Mouse (Mus musculus): ENCODE measurements around the gene Gm20388. TPM values are rescaled to one million over a fixed set of nuclear protein-coding genes. Genes with fewer than 3 reads are reported as not detected.
"Not testable (repeated sequence)": the region's sequence is repeated elsewhere in the genome, so short reads cannot be mapped to it uniquely, and the experiment has no call there.

Gene Gm20388
- total RNA-seq, 2 experiments from 2014 or later: 1.9 to 2.0 TPM

DNA sequence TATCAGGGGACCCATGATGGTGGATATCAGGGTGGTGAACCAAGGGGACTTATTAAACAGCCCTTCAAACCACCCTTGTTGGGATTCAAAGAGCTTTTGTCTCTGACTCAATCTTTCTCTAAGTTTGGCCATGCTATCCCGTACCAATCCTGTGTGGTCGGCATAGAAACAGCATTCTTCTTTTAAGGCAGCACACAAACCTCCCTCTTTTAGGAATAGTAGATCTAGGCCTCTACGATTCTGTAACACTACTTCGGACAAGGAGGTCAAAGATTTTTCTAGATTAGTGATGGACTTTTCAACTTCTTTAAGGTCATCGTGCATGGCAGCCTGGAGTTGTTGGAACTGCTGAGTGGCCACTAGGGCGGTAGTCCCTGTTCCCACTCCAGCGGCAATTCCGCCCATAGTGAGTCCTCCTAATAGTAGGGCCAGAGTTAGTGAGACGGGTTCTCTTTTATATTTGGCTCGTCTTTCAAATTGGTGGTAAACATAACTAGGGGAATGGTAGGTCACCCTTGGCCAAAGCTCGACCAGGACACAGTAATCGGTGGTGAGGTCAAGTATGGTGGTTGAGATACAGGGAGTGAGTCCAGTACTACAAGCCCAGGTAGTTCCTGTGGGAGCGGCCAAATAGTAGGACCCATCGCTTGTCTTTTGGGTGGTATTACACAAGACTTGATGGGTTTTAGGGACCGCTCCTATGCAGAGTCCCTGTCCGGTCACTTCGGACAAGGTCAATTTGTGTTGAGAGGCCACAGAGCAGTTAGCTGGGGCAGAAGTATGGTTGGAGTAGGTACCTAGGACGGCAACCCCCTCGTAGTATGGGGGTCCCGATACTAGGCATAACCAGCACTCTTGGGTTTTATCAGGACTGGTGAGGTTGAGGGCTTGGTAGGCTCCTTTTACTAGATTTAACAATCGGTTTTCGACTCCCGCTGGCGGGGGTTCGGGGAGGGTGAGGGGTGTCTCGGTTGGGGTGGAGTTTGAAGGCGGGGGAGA, 3516.2 kb downstream of the Gm20388 start:
- no peak for DNase-seq

DNA sequence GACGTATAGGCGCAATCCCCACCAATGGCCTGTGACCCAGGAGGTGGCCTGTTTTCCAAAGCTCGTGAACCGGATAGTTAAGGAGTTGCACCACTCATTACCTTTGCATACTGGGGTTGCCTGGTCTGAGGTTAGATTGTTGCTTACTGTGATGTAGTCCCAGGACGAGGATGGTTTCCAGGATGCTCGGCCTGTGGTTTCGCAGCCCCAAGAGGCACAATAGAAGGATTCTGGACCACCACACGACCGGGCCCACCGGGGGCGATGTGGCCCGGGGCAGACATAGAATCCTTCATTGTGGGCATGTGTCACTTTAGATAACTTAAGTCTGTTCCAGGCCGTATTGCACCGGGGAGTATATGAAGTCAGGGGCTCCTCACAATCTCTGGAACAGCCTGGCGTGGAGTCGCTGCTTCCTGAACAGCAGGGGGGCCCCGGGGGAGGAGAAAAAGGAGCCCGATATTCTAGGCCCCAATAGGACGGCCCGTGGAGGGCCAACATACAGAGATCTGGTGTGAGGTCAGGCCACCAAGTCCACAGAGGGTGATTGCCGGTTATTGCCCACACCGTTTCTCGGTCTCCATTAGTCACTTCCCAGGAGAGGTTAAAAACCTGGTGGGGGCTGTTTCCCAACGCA, 3517.1 kb downstream of the Gm20388 start:
- no peak for DNase-seq

- no peak for DNase-seq
Observed at GRCm38 (mm10) chr8:123428343-123428893, 3517.8 kb downstream of the Gm20388 start.

GRCm38 (mm10) chr8:123428939-123429721, 3518.5 kb downstream of the Gm20388 start:
- DNase-seq: no peak

DNA sequence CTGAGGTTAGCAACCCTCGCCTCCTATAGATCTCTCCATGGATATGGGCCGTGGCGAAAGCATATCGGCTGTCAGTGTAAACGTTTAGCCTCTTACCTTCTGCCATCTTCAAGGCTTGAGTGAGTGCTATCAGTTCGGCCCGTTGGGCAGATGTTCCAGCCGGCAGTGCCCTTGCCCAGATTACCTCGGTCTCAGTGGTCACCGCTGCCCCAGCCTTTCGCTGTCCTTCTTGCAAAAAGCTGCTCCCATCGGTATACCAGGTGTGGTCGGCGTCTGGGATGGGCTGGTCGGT, 3519.0 kb downstream of the Gm20388 start:
- DNase-seq: not testable (repeated sequence)

DNA sequence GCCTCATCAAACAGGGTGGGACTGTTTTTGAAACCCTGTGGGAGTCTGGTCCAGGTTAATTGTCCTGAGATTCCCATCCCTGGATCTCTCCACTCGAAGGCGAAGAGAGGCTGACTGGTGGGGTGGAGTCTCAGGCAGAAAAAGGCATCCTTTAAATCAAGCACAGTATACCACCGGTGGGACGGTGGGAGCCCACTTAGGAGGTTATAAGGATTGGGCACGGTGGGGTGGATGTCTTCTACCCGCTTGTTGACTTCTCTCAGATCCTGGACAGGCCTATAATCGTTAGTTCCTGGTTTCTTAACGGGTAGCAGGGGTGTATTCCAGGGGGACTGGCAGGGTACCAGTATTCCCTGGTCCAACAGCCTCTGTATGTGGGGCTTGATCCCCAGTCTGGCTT, 3520.3 kb downstream of the Gm20388 start:
- not testable (repeated sequence) for DNase-seq

GRCm38 (mm10) chr8:123431616-123432365, 3521.2 kb downstream of the Gm20388 start:
- DNase-seq: no peak

DNA sequence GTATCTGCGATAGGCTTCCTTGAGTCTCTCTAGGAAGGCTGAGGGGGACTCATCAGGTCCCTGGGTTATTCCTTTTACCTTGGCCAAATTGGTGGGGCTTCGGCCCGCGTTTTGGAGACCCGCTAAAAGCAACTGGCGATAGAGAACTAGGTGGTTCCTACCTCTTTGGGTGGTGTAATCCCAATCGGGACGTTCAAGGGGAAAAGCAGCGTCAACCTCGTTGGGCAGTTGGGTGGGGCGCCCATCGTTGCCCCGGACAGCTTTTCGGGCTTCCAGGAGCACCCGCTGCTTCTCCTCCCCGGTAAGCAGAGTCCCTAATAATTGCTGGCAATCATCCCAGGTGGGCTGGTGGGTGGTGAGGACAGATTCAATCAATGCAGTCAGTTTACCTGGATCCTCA, 3521.7 kb downstream of the Gm20388 start:
- DNase-seq: no peak

- DNase-seq: not testable (repeated sequence)
Observed at GRCm38 (mm10) chr8:123433241-123433974, 3522.8 kb downstream of the Gm20388 start.

DNA sequence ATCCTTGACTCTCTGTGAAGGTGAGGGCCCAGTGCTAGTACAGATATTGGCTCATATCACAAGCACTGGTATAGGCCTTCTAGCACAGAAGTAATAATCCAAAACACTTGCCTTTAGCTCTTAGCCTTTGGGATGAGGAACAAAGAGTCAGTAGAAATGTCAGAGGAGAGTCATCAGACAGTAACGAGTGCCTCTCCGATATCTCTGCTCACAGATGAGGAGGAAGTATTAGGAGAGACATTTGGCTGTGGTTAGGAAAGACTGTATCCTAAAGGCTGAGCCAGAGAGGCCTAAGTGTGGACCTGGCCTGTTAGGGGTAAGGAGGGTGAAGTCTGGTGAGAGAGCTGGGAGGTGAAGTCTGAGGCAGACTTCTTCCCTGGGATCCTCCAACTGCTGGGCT, 3531.1 kb downstream of the Gm20388 start:
- no peak for DNase-seq

- DNase-seq: no peak
Observed at GRCm38 (mm10) chr8:123442351-123442750, 3531.7 kb downstream of the Gm20388 start.

DNA sequence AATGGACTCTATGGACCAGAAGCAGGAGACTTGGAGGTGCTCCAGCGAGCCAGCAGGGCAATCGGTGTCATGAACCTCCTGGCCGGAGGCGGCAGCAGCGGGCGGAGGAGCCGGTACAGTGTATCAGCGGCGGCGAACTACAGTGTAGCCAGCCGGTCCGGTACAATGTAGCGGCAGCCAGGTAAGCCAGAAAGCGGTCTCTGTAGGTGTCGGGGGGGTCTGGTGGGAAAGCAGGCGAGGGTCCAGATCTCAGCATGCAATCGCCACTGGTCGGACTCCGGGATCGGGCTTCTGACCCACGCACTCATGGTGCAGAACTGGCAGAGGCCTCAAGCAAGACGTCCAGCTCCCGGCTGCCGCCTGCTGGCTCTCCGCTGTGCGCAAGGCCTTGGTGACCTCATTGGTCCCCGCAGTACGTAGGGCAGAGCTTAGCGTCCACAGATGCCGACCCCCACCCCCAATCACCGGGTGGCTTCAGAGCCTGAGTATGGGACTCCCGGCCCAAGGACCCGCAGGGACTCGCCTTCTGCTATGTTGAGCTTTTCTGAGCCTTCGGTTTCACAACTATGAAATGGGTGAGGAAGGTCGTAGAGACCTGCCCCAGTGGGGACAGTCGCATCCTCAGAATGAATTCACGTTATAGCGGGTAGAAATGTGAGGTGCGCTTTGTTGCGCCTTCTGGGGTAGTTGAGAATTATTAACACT, 3532.4 kb downstream of the Gm20388 start:
- DNase-seq: peak; percentile 98

DNA sequence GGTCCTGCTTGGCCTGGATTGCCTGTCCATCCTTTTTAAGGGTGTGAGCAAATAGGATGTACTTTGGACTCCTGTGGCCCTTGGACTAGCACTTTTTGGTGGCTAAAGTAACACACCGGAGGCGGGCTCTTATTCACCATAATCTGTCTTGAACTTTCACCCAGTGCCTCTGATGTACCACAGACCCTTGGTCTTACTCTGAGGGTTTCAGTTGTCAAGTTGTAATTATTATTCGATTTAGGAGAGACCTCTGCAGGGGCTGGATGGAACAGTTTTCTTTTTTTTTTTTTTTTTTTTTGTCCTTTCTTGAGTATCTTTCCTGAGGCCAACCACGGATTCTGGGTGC, 3532.9 kb downstream of the Gm20388 start:
- no peak for DNase-seq

GRCm38 (mm10) chr8:123444131-123444530, 3533.5 kb downstream of the Gm20388 start:
- no peak for DNase-seq

DNA sequence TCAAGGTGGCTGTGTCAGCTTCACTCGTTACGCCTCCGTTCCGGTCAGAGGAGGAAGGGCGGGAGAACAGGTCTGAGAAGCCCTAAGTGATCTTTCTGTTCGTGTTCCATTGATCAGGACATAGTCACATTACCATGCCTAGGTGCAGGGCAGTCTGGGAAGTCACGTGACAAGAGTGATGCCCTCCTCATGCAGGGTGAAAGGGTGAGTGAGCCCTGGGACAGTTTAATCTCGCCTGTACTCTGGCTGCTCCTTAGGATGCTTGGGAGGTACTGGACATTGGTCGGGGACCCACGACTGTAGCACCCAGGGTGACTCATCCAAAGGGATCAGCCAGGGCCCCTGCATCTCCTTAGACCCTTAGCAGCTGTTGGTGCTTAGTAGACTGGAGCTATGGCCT, 3535.3 kb downstream of the Gm20388 start:
- DNase-seq: no peak

DNA sequence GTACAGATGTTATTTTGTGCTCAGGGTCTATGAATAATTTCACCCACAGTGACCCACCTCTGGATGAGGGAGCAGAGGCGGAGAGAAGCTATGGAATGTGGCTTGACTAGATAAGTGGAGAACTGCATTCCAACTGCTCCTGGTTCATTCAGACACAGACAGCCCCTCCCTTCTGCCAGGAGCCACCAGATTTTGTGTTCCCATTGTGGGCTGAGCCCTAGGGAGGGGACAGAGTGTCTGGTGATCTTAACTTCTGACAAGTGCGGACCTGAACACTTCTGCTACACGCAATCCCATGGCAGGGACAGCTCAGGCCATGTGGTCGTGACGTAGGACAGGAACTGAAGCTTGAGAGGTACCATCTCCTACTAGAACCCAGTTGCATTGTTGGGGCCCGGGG, 3536.2 kb downstream of the Gm20388 start:
- DNase-seq: no peak

GRCm38 (mm10) chr8:123450783-123451182, 3540.1 kb downstream of the Gm20388 start:
- DNase-seq: no peak

DNA sequence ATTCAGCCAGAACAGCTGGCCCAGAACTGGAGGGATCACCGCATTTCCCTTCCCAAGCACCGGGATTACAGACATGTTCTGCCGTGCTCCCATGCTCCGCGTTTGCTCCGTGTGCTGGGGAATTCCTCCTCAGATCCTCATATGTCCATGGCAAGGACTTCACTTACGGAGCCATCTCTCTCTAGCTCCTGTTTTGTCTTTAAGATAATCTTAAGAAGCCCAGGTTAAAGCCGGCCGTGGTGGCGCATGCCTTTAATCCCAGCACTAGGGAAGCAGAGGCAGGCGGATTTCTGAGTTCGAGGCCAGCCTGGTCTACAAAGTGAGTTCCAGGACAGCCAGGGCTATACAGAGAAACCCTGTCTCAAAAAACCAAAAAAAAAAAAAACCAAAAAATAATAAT, 3541.1 kb downstream of the Gm20388 start:
- not testable (repeated sequence) for DNase-seq

GRCm38 (mm10) chr8:123452149-123452548, 3541.5 kb downstream of the Gm20388 start:
- DNase-seq: no peak

DNA sequence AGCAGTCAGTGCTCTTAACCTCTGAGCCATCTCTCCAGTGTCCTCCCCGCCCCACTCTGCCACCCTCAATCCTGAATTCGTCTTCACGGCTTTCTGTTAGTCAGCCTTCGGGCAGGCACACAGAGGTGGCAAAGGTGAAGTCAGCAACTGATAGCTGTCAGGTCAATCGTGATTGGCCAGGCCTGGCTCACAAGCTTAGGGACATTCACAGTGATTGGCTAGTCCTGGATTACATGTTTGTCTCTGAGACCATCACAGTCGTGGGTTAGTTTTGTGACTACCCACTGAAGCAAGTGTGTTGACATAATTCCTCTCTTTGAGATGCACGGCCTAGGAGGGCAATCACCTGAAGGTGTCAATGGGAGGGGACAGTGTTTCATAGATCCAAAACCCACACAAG, 3542.7 kb downstream of the Gm20388 start:
- DNase-seq: no peak
